Mouse (Mus musculus) MEL (cell line): Measurements from ENCODE around the gene Myt1l. TPM values are rescaled to one million over a fixed set of nuclear protein-coding genes. Genes with fewer than 3 reads are reported as not detected.

Experiments
- DNase-seq: peaks from one replicate; pipeline ENCODE4 v3.0.0; 2011; ENCODE audit warnings: low read depth, low spot score
- H3K27ac ChIP-seq: 2 replicates; pipeline ENCODE4 v1.5.1; 2012; ENCODE audit warnings: low read depth, mild to moderate bottlenecking, control low read depth, low read length, moderate library complexity; ENCODE audit not compliant: control insufficient read depth
- H3K27me3 ChIP-seq, 2 experiments: fragments of 150-350 bp in 1 of 2; sonication (generic) in 1 of 2; 2 replicates each; pipeline ENCODE4 v1.6.1; 2012; ENCODE audit warnings: low read length in 2 of 2, mild to moderate bottlenecking in 2 of 2, improper control_type of control experiment in 1 of 2, moderate library complexity in 1 of 2; ENCODE audit not compliant: insufficient read depth in 2 of 2, control insufficient read depth in 1 of 2
- H3K36me3 ChIP-seq, 2 experiments: 2 replicates each; pipeline ENCODE4 v1.6.1; 2012 to 2014; ENCODE audit warnings: low read length in 2 of 2, improper control_type of control experiment in 1 of 2, inconsistent platforms in 1 of 2, mild to moderate bottlenecking in 1 of 2; ENCODE audit not compliant: insufficient read depth in 2 of 2, control insufficient read depth in 1 of 2
- H3K4me1 ChIP-seq, 2 experiments: fragments of 150-350 bp in 1 of 2; sonication (generic) in 1 of 2; 2 replicates each; pipeline ENCODE4 v1.6.1; 2012; ENCODE audit warnings: low read length in 2 of 2, improper control_type of control experiment in 1 of 2, mild to moderate bottlenecking in 1 of 2; ENCODE audit not compliant: insufficient read depth in 2 of 2, control insufficient read depth in 1 of 2
- H3K4me3 ChIP-seq, 2 experiments: fragments of 150-350 bp in 1 of 2; sonication (generic) in 1 of 2; 2 replicates each; pipeline ENCODE4 v1.5.1; 2012; ENCODE audit warnings: low read depth in 2 of 2, low read length in 2 of 2, mild to moderate bottlenecking in 2 of 2, moderate library complexity in 2 of 2, control low read depth in 1 of 2, improper control_type of control experiment in 1 of 2; ENCODE audit not compliant: control insufficient read depth in 1 of 2, insufficient read depth in 1 of 2
- H3K79me2 ChIP-seq: 2 replicates; pipeline ENCODE4 v1.6.1; 2012; ENCODE audit warnings: mild to moderate bottlenecking, low read length, moderate library complexity; ENCODE audit not compliant: control insufficient read depth, poor library complexity, insufficient read depth
- H3K9ac ChIP-seq: 2 replicates; pipeline ENCODE4 v1.6.1; 2012; ENCODE audit warnings: low read depth, mild to moderate bottlenecking, control low read depth, low read length, moderate library complexity; ENCODE audit not compliant: control insufficient read depth, poor library complexity, severe bottlenecking
- H3K9me3 ChIP-seq: fragments of 150-350 bp; sonication (generic); replicated peaks from 2 replicates; pipeline ENCODE4 v1.6.1; 2012; ENCODE audit warnings: mild to moderate bottlenecking, low read length, improper control_type of control experiment, moderate library complexity; ENCODE audit not compliant: insufficient read depth
- BHLHE40 ChIP-seq: IDR thresholded peaks from 2 replicates; pipeline ENCODE4 v1.6.1; 2012; ENCODE audit warnings: low read depth, mild to moderate bottlenecking, inconsistent platforms, low read length, improper control_type of control experiment, borderline replicate concordance
- CTCF ChIP-seq, 3 experiments: IDR thresholded peaks in 2 of 3; conservative IDR thresholded peaks in 1 of 3; 2 replicates each; pipeline ENCODE4 v1.5.1; 2011 to 2012; ENCODE audit warnings: low read length in 3 of 3, low read depth in 2 of 3, mild to moderate bottlenecking in 2 of 3, improper control_type of control experiment in 1 of 3, inconsistent platforms in 1 of 3, mixed read lengths in 1 of 3, moderate library complexity in 1 of 3; ENCODE audit not compliant: control insufficient read depth in 1 of 3, insufficient read depth in 1 of 3, poor library complexity in 1 of 3, severe bottlenecking in 1 of 3
- E2F4 ChIP-seq: IDR thresholded peaks from 2 replicates; pipeline ENCODE4 v1.6.1; 2011; ENCODE audit warnings: low read depth, low read length, improper control_type of control experiment, borderline replicate concordance
- ELF1 ChIP-seq: IDR thresholded peaks from 2 replicates; pipeline ENCODE4 v1.6.1; 2014; ENCODE audit warnings: low read depth, mild to moderate bottlenecking, inconsistent platforms, low read length, improper control_type of control experiment, moderate library complexity
- GABPA ChIP-seq: IDR thresholded peaks from 2 replicates; pipeline ENCODE4 v1.6.1; 2012; ENCODE audit warnings: low read depth, mild to moderate bottlenecking, inconsistent platforms, low read length, improper control_type of control experiment, moderate library complexity
- GATA1 ChIP-seq: IDR thresholded peaks from 2 replicates; pipeline ENCODE4 v1.6.1; 2011; ENCODE audit warnings: low read depth, low read length, improper control_type of control experiment
- HCFC1 ChIP-seq: IDR thresholded peaks from 2 replicates; pipeline ENCODE4 v1.6.1; 2012; ENCODE audit warnings: low read depth, mild to moderate bottlenecking, inconsistent platforms, low read length, improper control_type of control experiment, moderate library complexity
- JUND ChIP-seq: IDR thresholded peaks from 2 replicates; pipeline ENCODE4 v1.6.1; 2011; ENCODE audit warnings: low read depth, mild to moderate bottlenecking, improper control_type of control experiment, low read length
- KAT2A ChIP-seq: conservative IDR thresholded peaks from 2 replicates; pipeline ENCODE4 v1.6.1; 2012; ENCODE audit warnings: low read depth, low read length, improper control_type of control experiment, inconsistent platforms
- MAFK ChIP-seq: IDR thresholded peaks from 2 replicates; pipeline ENCODE4 v1.6.1; 2011; ENCODE audit warnings: low read depth, mild to moderate bottlenecking, low read length, improper control_type of control experiment, borderline replicate concordance
- MAX ChIP-seq: IDR thresholded peaks from 2 replicates; pipeline ENCODE4 v1.6.1; 2011; ENCODE audit warnings: low read length, improper control_type of control experiment
- MAZ ChIP-seq: IDR thresholded peaks from 2 replicates; pipeline ENCODE4 v1.6.1; 2012; ENCODE audit warnings: low read depth, mild to moderate bottlenecking, inconsistent platforms, low read length, improper control_type of control experiment
- MEF2A ChIP-seq: IDR thresholded peaks from 2 replicates; pipeline ENCODE4 v1.6.1; 2014; ENCODE audit warnings: low read depth, mild to moderate bottlenecking, inconsistent platforms, low read length, improper control_type of control experiment; ENCODE audit not compliant: poor library complexity, insufficient replicate concordance, severe bottlenecking; ENCODE audit errors: extremely low read depth
- MYB ChIP-seq: IDR thresholded peaks from 2 replicates; pipeline ENCODE4 v1.6.1; 2011; ENCODE audit warnings: mild to moderate bottlenecking, low read depth, low read length, improper control_type of control experiment
- MYC ChIP-seq: IDR thresholded peaks from 2 replicates; pipeline ENCODE4 v1.6.1; 2011; ENCODE audit warnings: low read depth, mild to moderate bottlenecking, low read length, improper control_type of control experiment, moderate library complexity
- POLR2A ChIP-seq, 2 experiments: IDR thresholded peaks; 2 replicates each; pipeline ENCODE4 v1.6.1; 2011 to 2012; ENCODE audit warnings: low read length in 2 of 2, mild to moderate bottlenecking in 2 of 2, control low read depth in 1 of 2, improper control_type of control experiment in 1 of 2, low read depth in 1 of 2, moderate library complexity in 1 of 2; ENCODE audit not compliant: control insufficient read depth in 1 of 2, insufficient read depth in 1 of 2, poor library complexity in 1 of 2
- POLR2AphosphoS5 ChIP-seq: IDR thresholded peaks from 2 replicates; pipeline ENCODE4 v1.6.1; 2012; ENCODE audit warnings: low read depth, borderline replicate concordance, mild to moderate bottlenecking, inconsistent platforms, low read length, moderate library complexity, mixed read lengths
- RAD21 ChIP-seq: IDR thresholded peaks from 2 replicates; pipeline ENCODE4 v1.6.1; 2011; ENCODE audit warnings: mild to moderate bottlenecking, low read depth, low read length, improper control_type of control experiment
- RCOR1 ChIP-seq: IDR thresholded peaks from 2 replicates; pipeline ENCODE4 v1.6.1; 2012; ENCODE audit warnings: low read depth, mild to moderate bottlenecking, inconsistent platforms, low read length, improper control_type of control experiment
- SIN3A ChIP-seq: IDR thresholded peaks from 2 replicates; pipeline ENCODE4 v1.6.1; 2012; ENCODE audit warnings: low read length, improper control_type of control experiment, inconsistent platforms
- SMC3 ChIP-seq: IDR thresholded peaks from 2 replicates; pipeline ENCODE4 v1.6.1; 2011; ENCODE audit warnings: low read depth, low read length, improper control_type of control experiment
- TAL1 ChIP-seq: IDR thresholded peaks from 2 replicates; pipeline ENCODE4 v1.6.1; 2012; ENCODE audit warnings: mild to moderate bottlenecking, inconsistent platforms, low read length, moderate library complexity, mixed read lengths
- TBP ChIP-seq: IDR thresholded peaks from 2 replicates; pipeline ENCODE4 v1.8.0; 2011; ENCODE audit warnings: low read depth, low read length, improper control_type of control experiment
- TCF12 ChIP-seq: IDR thresholded peaks from 2 replicates; pipeline ENCODE4 v1.6.1; 2014; ENCODE audit warnings: low read depth, mild to moderate bottlenecking, inconsistent platforms, low read length, improper control_type of control experiment, moderate library complexity
- UBTF ChIP-seq: IDR thresholded peaks from 2 replicates; pipeline ENCODE4 v1.6.1; 2012; ENCODE audit warnings: low read depth, mild to moderate bottlenecking, inconsistent platforms, low read length, improper control_type of control experiment, moderate library complexity, borderline replicate concordance; ENCODE audit not compliant: insufficient read depth
- USF1 ChIP-seq: IDR thresholded peaks from 2 replicates; pipeline ENCODE4 v1.6.1; 2014; ENCODE audit warnings: low read depth, mild to moderate bottlenecking, inconsistent platforms, low read length, improper control_type of control experiment, moderate library complexity
- ZC3H11A ChIP-seq: IDR thresholded peaks from 2 replicates; pipeline ENCODE4 v1.6.1; 2012; ENCODE audit warnings: low read depth, mild to moderate bottlenecking, inconsistent platforms, low read length, improper control_type of control experiment
- ZKSCAN1 ChIP-seq: IDR thresholded peaks from 2 replicates; pipeline ENCODE4 v1.6.1; 2012; ENCODE audit warnings: low read depth, mild to moderate bottlenecking, inconsistent platforms, low read length, improper control_type of control experiment, moderate library complexity
- ZMIZ1 ChIP-seq: IDR thresholded peaks from 2 replicates; pipeline ENCODE4 v1.6.1; 2012; ENCODE audit warnings: low read depth, mild to moderate bottlenecking, inconsistent platforms, low read length, improper control_type of control experiment, moderate library complexity
- polyA plus RNA-seq, 2 experiments: library from polyadenylated mRNA; stranded (reverse) in 1 of 2; unstranded in 1 of 2; fragments of >175 nt in 1 of 2; fragments of >200 nt in 1 of 2; gene quantifications; 2 replicates each; pipeline versions ENCODE4 v1.2.1 to v1.2.4; 2012; ENCODE audit warnings: low replicate concordance in 2 of 2, low read depth in 1 of 2; ENCODE audit not compliant: insufficient read length in 2 of 2, insufficient read depth in 1 of 2, missing spikeins in 1 of 2
- total RNA-seq: library from RNA; depleted of rRNA; stranded (reverse); fragments of 300-350 nt; gene quantifications from 2 replicates; pipeline ENCODE4 v1.2.3, GENCODE M21; 2012

The Myt1l gene
- total and polyA plus RNA-seq, 3 experiments = not detected

- H3K27ac ChIP-seq = no peak overlapping the region
- no peak for TF ChIP-seq USF1
- TF ChIP-seq MYB = no peak
- TF ChIP-seq ELF1 = no peak
- TF ChIP-seq CTCF (IDR thresholded peaks at IDR 0.05 in 2 of 3, conservative IDR thresholded peaks at IDR 0.05 in 1 of 3; ENCODE audit: control insufficient read depth in 1 of 3, insufficient read depth in 1 of 3, low read depth in 2 of 3, low read length in 3 of 3, poor library complexity in 1 of 3, severe bottlenecking in 1 of 3) = no peak
- no peak for TF ChIP-seq RCOR1
- TF ChIP-seq HCFC1 = no peak
- TF ChIP-seq GATA1 = no peak
- TF ChIP-seq MAX = no peak
- TF ChIP-seq UBTF = no peak
- TF ChIP-seq POLR2A (IDR thresholded peaks at IDR 0.05; ENCODE audit: control insufficient read depth in 1 of 2, insufficient read depth in 1 of 2, low read depth in 1 of 2, low read length in 2 of 2, poor library complexity in 1 of 2) = no peak
- TF ChIP-seq ZKSCAN1 = no peak
- TF ChIP-seq MAZ = no peak
- TF ChIP-seq TCF12 = no peak
- no peak for TF ChIP-seq SIN3A
- no peak for TF ChIP-seq ZMIZ1
- TF ChIP-seq ZC3H11A = no peak
Observed at GRCm38 (mm10) chr12:29916807-29917206, 388.6 kb downstream of the Myt1l start.

DNA sequence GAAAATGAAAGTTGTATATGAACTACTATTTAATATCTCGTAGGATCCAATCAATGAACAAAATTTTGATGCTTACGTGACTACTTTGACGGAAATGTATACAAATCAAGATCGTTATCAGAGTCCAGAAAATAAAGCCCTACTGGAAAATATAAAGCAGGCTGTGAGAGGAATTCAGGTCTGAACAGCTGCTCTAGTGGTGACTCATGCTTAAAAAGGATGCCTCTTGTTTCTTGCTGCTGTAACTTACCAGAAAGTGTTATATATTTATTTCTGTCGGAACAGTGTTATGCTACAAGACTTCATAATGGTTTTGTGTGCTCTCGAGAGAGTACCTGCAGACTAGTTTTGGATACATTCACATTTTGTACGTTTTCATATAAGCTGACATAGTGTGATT is 392.1 kb downstream of the Myt1l start:
- Histone ChIP-seq H3K79me2 (no peaks in the 10 kb centered on the region), H3K27ac (no peak overlapping the region), H3K9ac (no peak overlapping the region), H3K36me3 (no peaks in the 10 kb centered on the region), H3K27me3 (no peaks in the 10 kb centered on the region), H3K4me1 (no peaks in the 10 kb centered on the region), H3K4me3 (no peak overlapping the region), H3K9me3 (no peaks in the 10 kb centered on the region)
- no peak for DNase-seq
- no peak for TF ChIP-seq E2F4
- TF ChIP-seq ZMIZ1 = no peak
- no peak for TF ChIP-seq RAD21
- no peak for TF ChIP-seq GABPA
- TF ChIP-seq POLR2AphosphoS5 = no peak
- no peak for TF ChIP-seq CTCF (IDR thresholded peaks at IDR 0.05 in 2 of 3, conservative IDR thresholded peaks at IDR 0.05 in 1 of 3; ENCODE audit: control insufficient read depth in 1 of 3, insufficient read depth in 1 of 3, low read depth in 2 of 3, low read length in 3 of 3, poor library complexity in 1 of 3, severe bottlenecking in 1 of 3)
- no peak for TF ChIP-seq UBTF
- no peak for TF ChIP-seq KAT2A
- TF ChIP-seq TBP = no peak
- TF ChIP-seq ELF1 = no peak
- TF ChIP-seq MEF2A = no peak
- TF ChIP-seq TCF12 = no peak
- TF ChIP-seq MAFK = no peak
- no peak for TF ChIP-seq BHLHE40
- no peak for TF ChIP-seq GATA1
- TF ChIP-seq SMC3 = no peak
- no peak for TF ChIP-seq MYC
- no peak for TF ChIP-seq TAL1
- no peak for TF ChIP-seq MYB
- TF ChIP-seq JUND = no peak

More at GRCm38 (mm10) chr12:29916807-29917206, 388.6 kb downstream of the Myt1l start:
- H3K9me3 ChIP-seq = no peaks in the 10 kb centered on the region
- DNase-seq = no peak
- H3K4me1 ChIP-seq = no peaks in the 10 kb centered on the region
- no peaks in the 10 kb centered on the region for H3K36me3 ChIP-seq
- no peaks in the 10 kb centered on the region for H3K79me2 ChIP-seq
- H3K9ac ChIP-seq = no peak overlapping the region
- H3K4me3 ChIP-seq = no peak overlapping the region
- no peaks in the 10 kb centered on the region for H3K27me3 ChIP-seq
